Mouse (Mus musculus): ENCODE data around the gene Ppy. TPM values are rescaled to one million over a fixed set of nuclear protein-coding genes. Genes with fewer than 3 reads are reported as not detected.

Gene Ppy
- polyA plus RNA-seq, 1 experiment from 2014 or later = not detected

DNA sequence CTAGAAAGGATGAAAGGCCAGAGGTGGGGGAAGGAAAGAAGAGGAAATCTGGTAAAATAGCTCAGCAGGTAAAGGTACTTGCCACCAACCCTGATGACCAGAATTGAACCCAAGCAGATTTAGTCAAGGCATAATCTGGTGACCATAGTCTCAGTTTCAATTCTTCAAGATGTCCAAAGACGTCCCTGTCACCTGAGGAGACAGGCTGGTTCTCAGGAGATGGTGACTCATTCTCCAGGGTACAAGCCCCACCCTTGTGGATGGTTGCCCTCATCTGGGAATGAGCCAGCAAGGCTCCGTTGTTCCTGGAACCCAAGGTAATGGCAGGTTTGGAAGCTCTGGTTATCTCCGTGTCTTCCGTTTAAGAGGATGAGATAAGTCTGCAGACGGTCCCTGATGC is 10.5 kb upstream of the Ppy start:
- peaks cover 17% of the 10 kb centered on the region for H3K4me1 ChIP-seq
- H3K36me3 ChIP-seq = no peaks in the 10 kb centered on the region
- H3K4me3 ChIP-seq = no peak overlapping the region
- H3K9me3 ChIP-seq (replicated peaks) = no peaks in the 10 kb centered on the region
- no peak for DNase-seq (ENCODE audit: low spot score)
- H3K27ac ChIP-seq (replicated peaks) = no peak overlapping the region
- H3K27me3 ChIP-seq (ENCODE audit: low read depth, poor library complexity, severe bottlenecking) = peaks cover 41% of the 10 kb centered on the region
- 85% methylated on average over 5 of the region's 5 CpGs for WGBS

GRCm38 (mm10) chr11:102107732-102108131 is 6.6 kb upstream of the Ppy start, which contains the start of gene Pyy:
Gene Pyy, minus strand, starts transcription at chr11:102107832.
- Histone ChIP-seq H3K36me3 (no peaks in the 10 kb centered on the region), H3K27me3 (ENCODE audit: low read depth, poor library complexity, severe bottlenecking) (peaks cover 79% of the 10 kb centered on the region), H3K4me3 (peak within 1 kb of the TSS; percentile 27), H3K4me1 (peaks cover 11% of the 10 kb centered on the region), H3K27ac (replicated peaks) (no peak within 1 kb of the TSS), H3K9me3 (replicated peaks) (no peaks in the 10 kb centered on the region)
- 17% methylated on average over 9 of the region's 9 CpGs for WGBS
- DNase-seq (ENCODE audit: low spot score) = no peak

- H3K9me3 ChIP-seq (replicated peaks) = no peaks in the 10 kb centered on the region
- H3K36me3 ChIP-seq = no peaks in the 10 kb centered on the region
- H3K27ac ChIP-seq (replicated peaks) = no peak overlapping the region
- peaks cover 17% of the 10 kb centered on the region for H3K4me1 ChIP-seq
- H3K4me3 ChIP-seq = peak overlapping the region; percentile 27
- WGBS = under 1% methylated on average over 21 of the region's 21 CpGs
- peaks cover 85% of the 10 kb centered on the region for H3K27me3 ChIP-seq (ENCODE audit: low read depth, poor library complexity, severe bottlenecking)
- peak; percentile 20 for DNase-seq (ENCODE audit: low spot score)
Measured at GRCm38 (mm10) chr11:102106911-102107310, 5.8 kb upstream of the Ppy start.

GRCm38 (mm10) chr11:102102485-102103258 is 1.6 kb upstream of the Ppy start:
- Histone ChIP-seq H3K4me3 (no peak overlapping the region), H3K4me1 (peaks cover 27% of the 10 kb centered on the region), H3K36me3 (no peaks in the 10 kb centered on the region), H3K9me3 (replicated peaks) (no peaks in the 10 kb centered on the region), H3K27ac (replicated peaks) (no peak overlapping the region), H3K27me3 (ENCODE audit: low read depth, poor library complexity, severe bottlenecking) (peaks cover 97% of the 10 kb centered on the region)
- peak; percentile 80 for DNase-seq (ENCODE audit: low spot score)
- WGBS = 22% methylated on average over 17 of the region's 17 CpGs

DNA sequence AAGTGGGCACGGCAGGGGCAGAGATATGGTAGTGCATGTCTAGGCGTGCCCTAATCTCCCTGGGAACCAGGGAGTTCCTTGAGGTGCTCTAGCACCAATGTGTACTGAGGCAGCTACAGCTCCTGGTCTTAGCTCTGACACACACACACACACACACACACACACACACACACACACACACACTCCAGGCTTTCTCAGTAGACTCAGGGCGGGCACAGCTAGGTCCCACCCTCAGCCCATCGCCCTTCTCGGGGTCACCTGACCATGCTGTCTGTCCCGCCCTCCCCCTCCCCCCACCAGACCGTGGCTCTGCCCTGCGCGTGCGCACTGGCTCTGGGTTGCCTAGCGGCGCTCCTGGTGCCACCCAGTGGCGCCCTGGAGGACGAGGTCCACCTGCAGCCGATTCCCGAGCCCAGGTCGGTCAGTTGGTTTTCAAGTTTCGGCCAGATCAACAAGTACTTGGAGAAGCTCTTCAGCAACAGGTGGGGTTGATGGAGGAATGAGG is 4.2 kb downstream of the Ppy start:
- peak overlapping the region; percentile 83 for H3K27ac ChIP-seq (replicated peaks)
- peak overlapping the region; percentile 49 for H3K4me3 ChIP-seq
- WGBS = 9% methylated on average over 18 of the region's 18 CpGs
- no peaks in the 10 kb centered on the region for H3K36me3 ChIP-seq
- peaks cover 32% of the 10 kb centered on the region for H3K4me1 ChIP-seq
- peak; percentile 92 for DNase-seq (ENCODE audit: low spot score)
- H3K9me3 ChIP-seq (replicated peaks) = no peaks in the 10 kb centered on the region
- H3K27me3 ChIP-seq (ENCODE audit: low read depth, poor library complexity, severe bottlenecking) = peaks cover 53% of the 10 kb centered on the region

DNA sequence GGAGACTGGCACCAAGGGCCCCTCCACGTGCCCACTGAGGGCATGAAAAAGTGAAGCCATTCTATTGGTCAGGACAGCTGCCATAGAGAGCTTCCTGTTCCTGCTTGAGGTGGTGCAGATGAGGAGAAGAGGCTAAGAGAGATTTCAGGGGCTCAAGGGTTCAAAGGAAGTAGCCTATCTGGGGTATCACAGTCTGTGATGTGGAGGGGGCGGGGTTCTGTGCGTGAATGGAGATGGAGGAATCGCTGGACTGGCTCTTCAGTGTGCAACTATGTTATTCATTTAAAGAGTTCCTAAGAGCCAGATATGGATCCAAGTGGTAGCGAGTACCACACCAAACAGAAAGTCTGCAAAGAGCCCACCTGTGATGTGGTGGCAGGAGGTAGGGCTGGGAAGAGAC is 4.7 kb downstream of the Ppy start:
- 76% methylated on average over 5 of the region's 5 CpGs for WGBS
- peaks cover 50% of the 10 kb centered on the region for H3K27me3 ChIP-seq (ENCODE audit: low read depth, poor library complexity, severe bottlenecking)
- no peaks in the 10 kb centered on the region for H3K36me3 ChIP-seq
- DNase-seq (ENCODE audit: low spot score) = no peak
- H3K9me3 ChIP-seq (replicated peaks) = no peaks in the 10 kb centered on the region
- peaks cover 27% of the 10 kb centered on the region for H3K4me1 ChIP-seq
- H3K4me3 ChIP-seq = peak overlapping the region; percentile 49
- peak overlapping the region; percentile 83 for H3K27ac ChIP-seq (replicated peaks)

- 76% methylated on average over 3 of the region's 3 CpGs for WGBS
- Histone ChIP-seq H3K27me3 (ENCODE audit: low read depth, poor library complexity, severe bottlenecking) (peaks cover 44% of the 10 kb centered on the region), H3K4me1 (peaks cover 27% of the 10 kb centered on the region), H3K36me3 (no peaks in the 10 kb centered on the region), H3K9me3 (replicated peaks) (no peaks in the 10 kb centered on the region), H3K27ac (replicated peaks) (0 out of 2 replicates have a peak overlapping the region, but pooled peaks have one; percentile 83), H3K4me3 (no peak overlapping the region)
- no peak for DNase-seq (ENCODE audit: low spot score)
Measured at GRCm38 (mm10) chr11:102095676-102096075, 5.4 kb downstream of the Ppy start.

DNA sequence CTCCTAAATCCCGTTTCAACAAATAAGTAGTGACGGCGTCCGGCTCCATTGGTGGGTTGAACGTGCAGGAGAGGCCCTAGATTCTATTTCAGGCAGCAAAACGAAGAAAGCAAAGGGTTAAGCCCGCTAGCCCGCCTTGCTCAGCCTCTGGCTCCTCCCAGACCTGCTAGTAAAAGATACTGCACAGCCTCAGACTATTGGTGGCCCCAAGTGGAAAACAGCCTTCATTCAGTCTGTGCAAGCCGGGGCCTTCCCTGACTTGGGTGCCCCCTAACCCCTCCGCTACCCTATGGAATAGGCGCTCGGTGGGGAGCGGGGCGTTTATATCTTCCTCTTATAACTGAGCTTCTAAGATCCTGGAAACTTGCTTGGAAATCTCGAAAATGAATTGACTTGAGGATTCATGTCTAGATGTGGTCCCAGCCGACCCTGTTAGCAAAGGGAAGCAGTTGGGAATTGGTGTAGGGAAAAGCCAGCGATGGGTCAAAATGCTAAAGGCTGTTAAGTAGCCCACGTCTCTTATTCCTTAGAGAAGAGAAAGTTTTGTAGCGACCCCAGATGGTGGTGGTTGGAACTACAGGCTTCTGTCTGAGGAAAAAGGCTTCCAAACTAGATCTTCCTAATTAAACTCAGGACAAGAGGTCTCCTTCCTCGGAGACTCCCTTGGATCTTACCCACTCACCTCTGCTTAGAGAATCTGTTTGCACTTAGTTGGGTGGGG is 11.9 kb downstream of the Ppy start:
- WGBS = under 1% methylated on average over 20 of the region's 20 CpGs
- DNase-seq (ENCODE audit: low spot score) = peak; percentile 84
- no peaks in the 10 kb centered on the region for H3K9me3 ChIP-seq (replicated peaks)
- H3K27ac ChIP-seq (replicated peaks) = peak overlapping the region; percentile 96
- H3K27me3 ChIP-seq (ENCODE audit: low read depth, poor library complexity, severe bottlenecking) = 0 out of 2 replicates have a peak, but pooled peaks cover 4% of the 10 kb centered on the region
- peaks cover 57% of the 10 kb centered on the region for H3K4me1 ChIP-seq
- peaks cover 9% of the 10 kb centered on the region for H3K36me3 ChIP-seq
- H3K4me3 ChIP-seq = peak overlapping the region; percentile 69

- Histone ChIP-seq H3K27me3 (ENCODE audit: low read depth, poor library complexity, severe bottlenecking) (0 out of 2 replicates have a peak, but pooled peaks cover 4% of the 10 kb centered on the region), H3K27ac (replicated peaks) (peak within 1 kb of the TSS; percentile 96), H3K9me3 (replicated peaks) (no peaks in the 10 kb centered on the region), H3K4me1 (peaks cover 64% of the 10 kb centered on the region), H3K36me3 (peaks cover 16% of the 10 kb centered on the region), H3K4me3 (peak within 1 kb of the TSS; percentile 69)
- under 1% methylated on average over 48 of the region's 49 CpGs for WGBS
- peak; percentile 87 for DNase-seq (ENCODE audit: low spot score)
Measured at GRCm38 (mm10) chr11:102087931-102088898, 12.9 kb downstream of the Ppy start, which contains the start of gene Mpp2. Gene Mpp2, minus strand, starts transcription at chr11:102088515.

GRCm38 (mm10) chr11:102087081-102087751 is 13.9 kb downstream of the Ppy start:
- Histone ChIP-seq H3K27ac (replicated peaks) (peak overlapping the region; percentile 96), H3K36me3 (peaks cover 16% of the 10 kb centered on the region), H3K27me3 (ENCODE audit: low read depth, poor library complexity, severe bottlenecking) (0 out of 2 replicates have a peak, but pooled peaks cover 4% of the 10 kb centered on the region), H3K9me3 (replicated peaks) (no peaks in the 10 kb centered on the region), H3K4me1 (peaks cover 74% of the 10 kb centered on the region), H3K4me3 (peak overlapping the region; percentile 69)
- DNase-seq (ENCODE audit: low spot score) = peak; percentile 93
- WGBS = under 1% methylated on average over 39 of the region's 39 CpGs

DNA sequence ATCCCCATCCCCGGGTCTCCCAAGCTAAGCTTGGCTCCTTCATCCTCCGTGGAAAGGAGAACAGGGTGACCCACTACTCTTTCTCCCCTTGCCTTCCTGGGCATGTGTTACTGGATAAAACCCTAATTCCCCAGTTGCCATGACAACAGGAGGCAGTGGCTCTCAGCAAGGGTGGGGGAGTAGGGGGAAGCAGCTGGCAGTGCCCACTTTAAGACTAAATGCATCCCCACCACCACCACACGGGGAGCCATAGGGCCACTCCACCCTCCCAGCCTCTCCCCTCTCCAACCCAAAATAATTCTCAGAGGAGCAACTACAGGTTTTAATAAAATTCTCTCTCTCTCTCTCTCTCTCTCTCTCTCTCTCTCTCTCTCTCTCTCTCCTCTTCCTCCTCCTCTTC is 14.8 kb downstream of the Ppy start:
- peak overlapping the region; percentile 96 for H3K27ac ChIP-seq (replicated peaks)
- peaks cover 7% of the 10 kb centered on the region; the same call in 1 of the 2 replicates for H3K27me3 ChIP-seq (ENCODE audit: low read depth, poor library complexity, severe bottlenecking)
- peaks cover 83% of the 10 kb centered on the region for H3K4me1 ChIP-seq
- peak overlapping the region; percentile 69 for H3K4me3 ChIP-seq
- peaks cover 16% of the 10 kb centered on the region for H3K36me3 ChIP-seq
- 3% methylated on average over 3 of the region's 3 CpGs for WGBS
- peak; percentile 47 for DNase-seq (ENCODE audit: low spot score)
- H3K9me3 ChIP-seq (replicated peaks) = no peaks in the 10 kb centered on the region

All from midbrain, embryonic 10.5 days (tissue).